Mouse (Mus musculus) G1E-ER4 (cell line): Measurements from ENCODE around the gene Xcl1. TPM values are rescaled to one million over a fixed set of nuclear protein-coding genes. Genes with fewer than 3 reads are reported as not detected.

ENCODE experiments used
- GATA1 ChIP-seq: IDR thresholded peaks from one replicate; pipeline ENCODE4 v1.8.0; 2012; ENCODE audit warnings: low read length, inconsistent platforms
- polyA plus RNA-seq: library from polyadenylated mRNA; stranded (reverse); fragments of >175 nt; gene quantifications from 2 replicates; pipeline ENCODE4 v1.2.3, GENCODE M21; 2012

Xcl1 gene
- polyA plus RNA-seq, 1 experiment, result not detected

DNA sequence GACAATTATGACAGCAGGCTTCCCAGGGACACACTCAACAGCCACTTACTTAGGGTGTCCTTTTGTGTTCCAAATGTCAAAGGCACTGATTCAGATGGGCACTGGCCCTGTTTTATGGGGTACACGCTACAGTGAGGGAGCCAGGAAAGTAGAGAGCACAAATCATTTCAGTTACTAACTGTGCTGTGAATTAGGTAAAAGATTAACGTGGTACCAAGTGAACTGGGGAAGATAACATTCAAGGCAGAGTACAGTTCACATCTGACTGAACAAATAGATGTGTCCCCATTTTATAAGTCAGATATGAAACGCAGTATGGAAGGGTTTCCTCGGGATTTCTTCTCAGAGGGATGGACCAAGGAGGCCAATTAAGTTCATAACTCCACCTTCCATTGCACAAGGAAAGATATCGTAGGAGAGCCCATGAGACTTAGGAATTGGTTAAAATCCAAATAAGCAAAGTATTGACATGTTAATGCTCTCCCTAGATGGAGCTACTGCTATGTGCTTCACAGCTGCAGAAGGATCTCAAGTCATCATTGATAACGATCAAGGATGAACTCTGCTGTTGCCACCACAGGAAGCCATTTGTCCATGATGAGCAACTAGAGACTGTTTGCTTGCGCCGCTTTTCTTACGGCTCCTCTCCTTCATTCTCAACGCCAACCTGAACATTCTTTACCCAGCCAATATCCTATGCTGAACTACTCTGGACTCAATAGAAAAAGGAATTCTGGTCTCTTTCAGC is 1.7 kb downstream of the Xcl1 start:
- TF ChIP-seq GATA1, result no peak

DNA sequence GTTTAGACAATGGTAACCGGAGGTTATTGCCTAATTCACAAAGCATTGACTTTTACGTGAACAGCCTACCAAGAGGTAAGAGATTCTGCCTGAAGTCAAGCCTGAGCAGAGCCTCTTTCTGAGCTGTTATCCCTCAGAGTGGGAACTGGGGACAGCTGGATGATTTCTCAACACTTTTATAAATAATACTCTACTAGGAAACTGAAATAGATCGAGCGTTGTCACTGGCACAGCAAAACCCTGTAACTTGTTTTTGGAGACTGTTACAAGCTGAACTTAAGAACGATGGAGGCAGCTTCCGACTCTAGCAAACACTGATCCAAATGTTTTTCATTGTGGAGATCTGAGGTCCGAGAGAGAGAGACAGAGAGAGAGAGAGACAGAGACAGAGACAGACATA is 4.2 kb downstream of the Xcl1 start:
- no peak for TF ChIP-seq GATA1

DNA sequence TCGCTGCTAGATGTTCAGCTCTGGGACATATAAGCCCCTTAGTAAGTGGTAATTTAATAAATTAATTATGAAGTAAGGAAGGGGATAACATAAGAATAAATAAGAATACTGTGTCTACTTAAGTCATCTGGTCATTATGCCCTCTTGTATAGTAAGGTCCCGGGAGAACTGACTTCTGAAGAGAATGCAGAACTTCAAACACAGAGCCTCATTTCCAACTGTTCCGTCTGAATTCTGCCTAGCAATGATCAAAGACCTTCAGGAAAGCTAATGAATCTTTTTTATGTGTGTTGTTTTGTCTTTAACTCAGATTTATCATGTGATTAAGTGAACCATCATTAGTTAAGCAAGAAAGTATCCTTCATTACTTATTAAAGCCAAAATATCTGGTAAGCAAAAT is 5.3 kb downstream of the Xcl1 start:
- no peak for TF ChIP-seq GATA1

DNA sequence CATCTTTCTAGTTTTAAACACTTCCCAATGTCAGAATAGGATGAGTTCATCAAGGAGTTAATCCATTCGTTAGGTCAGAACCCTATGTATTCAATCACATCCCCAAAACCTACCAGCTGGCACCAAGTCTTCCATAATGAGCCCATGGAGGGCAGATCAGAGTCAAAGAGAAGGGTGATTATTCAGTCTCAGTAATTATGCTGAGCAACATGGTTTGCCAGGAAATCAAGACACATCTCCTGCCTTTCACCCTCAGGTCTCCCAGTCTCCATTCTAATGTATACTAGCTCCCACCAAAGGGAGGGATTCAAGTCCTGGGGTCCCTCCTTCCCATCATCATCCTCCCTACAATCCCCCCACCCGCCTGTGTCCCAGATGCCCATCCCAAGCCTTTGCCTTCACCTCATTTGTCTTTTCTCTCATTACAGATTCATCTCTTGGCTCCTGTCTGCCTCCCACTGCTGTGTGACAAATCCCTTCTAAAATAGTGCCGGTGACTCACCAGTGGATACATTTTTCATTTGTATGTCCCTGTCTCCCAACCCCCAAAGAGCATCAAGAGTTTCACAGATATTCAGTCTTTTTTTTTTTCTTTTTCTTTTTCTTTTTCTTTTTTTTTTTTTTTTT is 8.7 kb downstream of the Xcl1 start:
- TF ChIP-seq GATA1, result no peak

DNA sequence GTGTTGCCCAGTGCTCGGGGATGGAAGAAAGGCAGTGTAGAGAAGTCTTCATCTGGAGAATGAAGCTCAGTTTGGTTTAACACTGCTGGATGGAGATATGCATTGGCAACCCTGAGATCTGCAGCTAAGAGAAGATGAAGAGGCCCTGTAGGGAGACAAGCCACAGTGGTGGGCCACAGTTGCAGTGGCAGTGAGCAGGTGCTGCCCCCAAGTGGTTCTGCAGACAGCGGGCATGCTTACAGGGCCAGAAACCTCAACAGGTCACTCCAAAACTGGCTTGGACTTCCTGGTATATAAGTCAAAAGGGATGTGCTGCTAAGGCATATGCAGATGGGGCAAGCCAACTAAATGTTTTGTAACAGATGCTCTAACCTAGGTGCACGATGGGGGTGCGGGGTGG is 30.3 kb downstream of the Xcl1 start:
- no peak for TF ChIP-seq GATA1

GRCm38 (mm10) chr1:164900696-164901095 is 34.6 kb downstream of the Xcl1 start:
- TF ChIP-seq GATA1, result no peak

DNA sequence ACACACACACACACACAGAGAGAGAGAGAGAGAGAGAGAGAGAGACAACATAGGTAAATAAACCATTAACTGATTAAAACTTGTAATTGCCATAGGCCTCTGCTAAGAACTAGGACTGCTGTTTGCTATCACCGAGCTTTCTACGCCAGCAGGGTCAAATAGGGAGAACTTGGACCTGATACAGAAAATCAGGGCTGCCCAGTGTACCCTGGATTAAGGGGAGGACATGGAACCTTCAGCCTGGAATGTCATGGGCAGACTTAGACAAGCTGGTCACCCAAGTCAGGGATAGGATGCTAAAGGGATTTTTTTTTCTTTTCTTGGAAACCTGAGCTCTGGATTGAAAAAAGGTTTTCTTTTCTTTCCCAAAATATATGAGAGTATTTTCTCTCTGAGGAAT is 35.1 kb downstream of the Xcl1 start:
- TF ChIP-seq GATA1, result no peak

DNA sequence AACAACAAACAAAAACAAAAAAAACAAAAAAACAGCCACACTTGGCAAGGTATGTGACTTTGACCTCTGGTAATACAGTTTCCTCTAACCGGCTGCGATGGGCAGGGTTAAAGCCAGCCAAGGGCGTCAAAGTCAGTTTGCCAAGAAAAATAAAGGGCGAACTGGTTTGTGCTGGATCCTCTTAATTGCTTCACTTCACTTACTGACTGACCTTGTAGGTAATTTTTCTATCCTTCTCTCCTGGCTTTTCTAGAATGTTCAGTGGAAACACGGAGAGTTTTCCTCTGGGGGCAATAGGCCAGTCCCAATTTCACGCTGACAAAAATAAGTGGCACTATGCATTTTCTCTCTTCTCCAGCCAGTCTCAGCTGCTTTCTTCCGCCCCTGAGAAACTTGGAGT is 35.8 kb downstream of the Xcl1 start:
- no peak for TF ChIP-seq GATA1

- no peak for TF ChIP-seq GATA1
Measured at GRCm38 (mm10) chr1:164898846-164899351, 36.4 kb downstream of the Xcl1 start.

- TF ChIP-seq GATA1, result no peak
Measured at GRCm38 (mm10) chr1:164897163-164897817, 38.0 kb downstream of the Xcl1 start.

- no peak for TF ChIP-seq GATA1
Measured at GRCm38 (mm10) chr1:164896211-164897145, 38.8 kb downstream of the Xcl1 start.

- TF ChIP-seq GATA1, result no peak
Measured at GRCm38 (mm10) chr1:164895806-164896205, 39.5 kb downstream of the Xcl1 start.

DNA sequence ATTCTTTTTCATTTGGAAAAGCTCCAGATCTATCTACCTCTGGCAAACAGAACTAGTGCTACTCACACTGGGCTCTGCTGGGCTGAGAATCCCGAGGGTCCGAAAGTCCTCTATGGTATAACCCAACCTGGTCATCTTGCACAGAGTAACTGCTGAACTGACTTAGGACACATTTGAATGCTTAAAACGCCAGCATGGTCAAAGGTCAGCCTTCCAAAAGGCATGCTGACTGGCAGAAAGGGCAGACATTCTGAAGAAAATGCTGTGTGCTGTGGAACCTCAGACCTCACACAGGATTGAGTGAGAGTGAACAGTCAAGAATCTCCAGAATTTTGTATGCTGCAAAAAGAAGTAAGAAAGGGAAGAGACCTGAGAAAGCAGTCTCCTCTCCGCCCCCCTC is 45.0 kb downstream of the Xcl1 start:
- TF ChIP-seq GATA1, result no peak

DNA sequence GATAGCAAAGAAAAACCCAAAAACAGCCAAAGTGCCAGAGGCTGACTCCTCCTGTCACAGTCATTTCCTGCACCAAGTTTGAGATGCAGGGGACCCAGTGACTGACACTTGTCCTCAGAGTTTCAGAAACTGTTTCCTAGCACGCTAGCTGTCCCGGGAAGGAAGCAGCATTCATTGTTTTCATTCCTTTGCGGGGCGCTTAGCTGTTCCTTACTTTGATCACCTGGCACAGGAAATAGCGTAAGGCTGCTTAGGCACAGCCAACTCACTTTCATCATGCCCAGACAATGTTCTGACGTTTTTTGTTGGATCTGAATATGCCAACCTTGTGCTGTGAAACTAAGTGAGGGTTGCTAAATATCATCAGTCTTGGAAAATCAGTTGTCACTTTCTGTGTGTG is 46.8 kb downstream of the Xcl1 start:
- no peak for TF ChIP-seq GATA1

- TF ChIP-seq GATA1, result no peak
Measured at GRCm38 (mm10) chr1:164887775-164888174, 47.6 kb downstream of the Xcl1 start.
